Mouse (Mus musculus): ENCODE measurements around the gene Sync. TPM values are rescaled to one million over a fixed set of nuclear protein-coding genes. Genes with fewer than 3 reads are reported as not detected.

Sync gene
- polyA plus RNA-seq, 1 experiment from 2014 or later: 1.1 TPM

- H3K9ac ChIP-seq: peak overlapping the region; percentile 67
- peak overlapping the region; percentile 59 for H3K4me3 ChIP-seq
- H3K36me3 ChIP-seq: no peaks in the 10 kb centered on the region
- peaks cover 96% of the 10 kb centered on the region for H3K27me3 ChIP-seq (replicated peaks)
- WGBS: under 1% methylated on average over 44 of the region's 74 CpGs
- H3K27ac ChIP-seq (ENCODE audit: poor library complexity, severe bottlenecking): no peak overlapping the region
- H3K4me2 ChIP-seq: peak overlapping the region; percentile 98
- no peaks in the 10 kb centered on the region for H3K9me3 ChIP-seq (replicated peaks)
- H3K4me1 ChIP-seq (replicated peaks): peaks cover 26% of the 10 kb centered on the region
- ATAC-seq (ENCODE audit: insufficient number of reproducible peaks, low FRiP score): no peak
Observed at GRCm38 (mm10) chr4:129248243-129248767, 39.1 kb upstream of the Sync start.

GRCm38 (mm10) chr4:129249288-129249687, 38.1 kb upstream of the Sync start:
- Histone ChIP-seq H3K4me3 (no peak overlapping the region), H3K27ac (ENCODE audit: poor library complexity, severe bottlenecking) (no peak overlapping the region), H3K36me3 (no peaks in the 10 kb centered on the region), H3K4me1 (replicated peaks) (peaks cover 26% of the 10 kb centered on the region), H3K4me2 (no peak overlapping the region), H3K27me3 (replicated peaks) (peaks cover 98% of the 10 kb centered on the region), H3K9ac (no peak overlapping the region), H3K9me3 (replicated peaks) (no peaks in the 10 kb centered on the region)
- 25% methylated on average over 7 of the region's 7 CpGs for WGBS
- ATAC-seq (ENCODE audit: insufficient number of reproducible peaks, low FRiP score): no peak

- H3K27ac ChIP-seq (ENCODE audit: poor library complexity, severe bottlenecking): no peak overlapping the region
- H3K4me3 ChIP-seq: no peak overlapping the region
- H3K9me3 ChIP-seq (replicated peaks): no peaks in the 10 kb centered on the region
- H3K4me1 ChIP-seq (replicated peaks): peaks cover 26% of the 10 kb centered on the region
- 19% methylated on average over 15 of the region's 15 CpGs for WGBS
- peaks cover 93% of the 10 kb centered on the region for H3K27me3 ChIP-seq (replicated peaks)
- H3K9ac ChIP-seq: 0 out of 2 replicates have a peak overlapping the region, but pooled peaks have one; percentile 9
- no peaks in the 10 kb centered on the region for H3K36me3 ChIP-seq
- no peak for ATAC-seq (ENCODE audit: insufficient number of reproducible peaks, low FRiP score)
- H3K4me2 ChIP-seq: peak overlapping the region; percentile 49
Observed at GRCm38 (mm10) chr4:129250759-129251481, 36.5 kb upstream of the Sync start.

GRCm38 (mm10) chr4:129251482-129252125, 35.8 kb upstream of the Sync start:
- H3K36me3 ChIP-seq: no peaks in the 10 kb centered on the region
- peaks cover 33% of the 10 kb centered on the region for H3K4me1 ChIP-seq (replicated peaks)
- H3K9me3 ChIP-seq (replicated peaks): no peaks in the 10 kb centered on the region
- H3K27ac ChIP-seq (ENCODE audit: poor library complexity, severe bottlenecking): no peak overlapping the region
- 6% methylated on average over 15 of the region's 15 CpGs for whole genome bisulfite sequencing
- peak overlapping the region; percentile 49 for H3K4me2 ChIP-seq
- peaks cover 88% of the 10 kb centered on the region for H3K27me3 ChIP-seq (replicated peaks)
- H3K9ac ChIP-seq: 0 out of 2 replicates have a peak overlapping the region, but pooled peaks have one; percentile 9
- no peak; the same call in 1 of the 2 replicates for ATAC-seq (ENCODE audit: insufficient number of reproducible peaks, low FRiP score)
- peak overlapping the region; percentile 18; the same call in 1 of the 2 replicates for H3K4me3 ChIP-seq

- H3K4me2 ChIP-seq: no peak overlapping the region
- 78% methylated on average over 2 of the region's 2 CpGs for WGBS
- no peaks in the 10 kb centered on the region for H3K9me3 ChIP-seq (replicated peaks)
- H3K27ac ChIP-seq (ENCODE audit: poor library complexity, severe bottlenecking): no peak overlapping the region
- no peak overlapping the region for H3K9ac ChIP-seq
- no peak for ATAC-seq (ENCODE audit: insufficient number of reproducible peaks, low FRiP score)
- peaks cover 38% of the 10 kb centered on the region for H3K4me1 ChIP-seq (replicated peaks)
- no peak overlapping the region for H3K4me3 ChIP-seq
- H3K36me3 ChIP-seq: no peaks in the 10 kb centered on the region
- H3K27me3 ChIP-seq (replicated peaks): peaks cover 79% of the 10 kb centered on the region
Observed at GRCm38 (mm10) chr4:129252492-129252891, 34.9 kb upstream of the Sync start.

GRCm38 (mm10) chr4:129254571-129254970, 32.8 kb upstream of the Sync start:
- Histone ChIP-seq H3K9ac (no peak overlapping the region), H3K4me2 (no peak overlapping the region), H3K27ac (ENCODE audit: poor library complexity, severe bottlenecking) (no peak overlapping the region), H3K36me3 (no peaks in the 10 kb centered on the region), H3K27me3 (replicated peaks) (peaks cover 64% of the 10 kb centered on the region), H3K4me3 (no peak overlapping the region), H3K4me1 (replicated peaks) (peaks cover 26% of the 10 kb centered on the region), H3K9me3 (replicated peaks) (no peaks in the 10 kb centered on the region)
- 90% methylated on average over 3 of the region's 3 CpGs for WGBS
- ATAC-seq (ENCODE audit: insufficient number of reproducible peaks, low FRiP score): no peak

- H3K9me3 ChIP-seq (replicated peaks): no peaks in the 10 kb centered on the region
- peaks cover 64% of the 10 kb centered on the region for H3K27me3 ChIP-seq (replicated peaks)
- H3K9ac ChIP-seq: no peak overlapping the region
- WGBS: 23% methylated on average over 8 of the region's 8 CpGs
- peaks cover 24% of the 10 kb centered on the region for H3K4me1 ChIP-seq (replicated peaks)
- peak; percentile 83 for ATAC-seq (ENCODE audit: insufficient number of reproducible peaks, low FRiP score)
- no peaks in the 10 kb centered on the region for H3K36me3 ChIP-seq
- peak overlapping the region; percentile 1; the same call in 1 of the 2 replicates for H3K27ac ChIP-seq (ENCODE audit: poor library complexity, severe bottlenecking)
- H3K4me2 ChIP-seq: peak overlapping the region; percentile 16
- no peak overlapping the region for H3K4me3 ChIP-seq
Observed at GRCm38 (mm10) chr4:129256450-129257380, 30.7 kb upstream of the Sync start.

GRCm38 (mm10) chr4:129259101-129259500, 28.3 kb upstream of the Sync start:
- no peak overlapping the region for H3K4me2 ChIP-seq
- peaks cover 60% of the 10 kb centered on the region for H3K27me3 ChIP-seq (replicated peaks)
- no peak for ATAC-seq (ENCODE audit: insufficient number of reproducible peaks, low FRiP score)
- no peak overlapping the region for H3K9ac ChIP-seq
- peaks cover 33% of the 10 kb centered on the region for H3K4me1 ChIP-seq (replicated peaks)
- 72% methylated on average over 4 of the region's 4 CpGs for WGBS
- H3K4me3 ChIP-seq: no peak overlapping the region
- H3K36me3 ChIP-seq: no peaks in the 10 kb centered on the region
- no peak overlapping the region for H3K27ac ChIP-seq (ENCODE audit: poor library complexity, severe bottlenecking)
- H3K9me3 ChIP-seq (replicated peaks): no peaks in the 10 kb centered on the region

- Histone ChIP-seq H3K36me3 (no peaks in the 10 kb centered on the region), H3K27ac (ENCODE audit: poor library complexity, severe bottlenecking) (no peak overlapping the region), H3K4me2 (0 out of 2 replicates have a peak overlapping the region, but pooled peaks have one; percentile 21), H3K9ac (0 out of 2 replicates have a peak overlapping the region, but pooled peaks have one; percentile 21), H3K9me3 (replicated peaks) (no peaks in the 10 kb centered on the region), H3K27me3 (replicated peaks) (peaks cover 59% of the 10 kb centered on the region), H3K4me1 (replicated peaks) (peaks cover 35% of the 10 kb centered on the region), H3K4me3 (no peak overlapping the region)
- WGBS: 12% methylated on average over 6 of the region's 6 CpGs
- no peak for ATAC-seq (ENCODE audit: insufficient number of reproducible peaks, low FRiP score)
Observed at GRCm38 (mm10) chr4:129260678-129261077, 26.7 kb upstream of the Sync start.

- Histone ChIP-seq H3K27me3 (replicated peaks) (peaks cover 61% of the 10 kb centered on the region), H3K9me3 (replicated peaks) (no peaks in the 10 kb centered on the region), H3K9ac (0 out of 2 replicates have a peak within 1 kb of the TSS, but pooled peaks have one; percentile 21), H3K36me3 (no peaks in the 10 kb centered on the region), H3K27ac (ENCODE audit: poor library complexity, severe bottlenecking) (no peak within 1 kb of the TSS), H3K4me1 (replicated peaks) (peaks cover 32% of the 10 kb centered on the region), H3K4me3 (no peak within 1 kb of the TSS), H3K4me2 (0 out of 2 replicates have a peak within 1 kb of the TSS, but pooled peaks have one; percentile 21)
- 11% methylated on average over 3 of the region's 4 CpGs for WGBS
- ATAC-seq (ENCODE audit: insufficient number of reproducible peaks, low FRiP score): no peak
Observed at GRCm38 (mm10) chr4:129261196-129261595, 26.2 kb upstream of the Sync start, which contains the start of gene C77080. Gene C77080, minus strand, starts transcription at chr4:129261404.
